Comparison of ENCODE assay signal across 8 mouse cellular contexts in the genomic region with DNA sequence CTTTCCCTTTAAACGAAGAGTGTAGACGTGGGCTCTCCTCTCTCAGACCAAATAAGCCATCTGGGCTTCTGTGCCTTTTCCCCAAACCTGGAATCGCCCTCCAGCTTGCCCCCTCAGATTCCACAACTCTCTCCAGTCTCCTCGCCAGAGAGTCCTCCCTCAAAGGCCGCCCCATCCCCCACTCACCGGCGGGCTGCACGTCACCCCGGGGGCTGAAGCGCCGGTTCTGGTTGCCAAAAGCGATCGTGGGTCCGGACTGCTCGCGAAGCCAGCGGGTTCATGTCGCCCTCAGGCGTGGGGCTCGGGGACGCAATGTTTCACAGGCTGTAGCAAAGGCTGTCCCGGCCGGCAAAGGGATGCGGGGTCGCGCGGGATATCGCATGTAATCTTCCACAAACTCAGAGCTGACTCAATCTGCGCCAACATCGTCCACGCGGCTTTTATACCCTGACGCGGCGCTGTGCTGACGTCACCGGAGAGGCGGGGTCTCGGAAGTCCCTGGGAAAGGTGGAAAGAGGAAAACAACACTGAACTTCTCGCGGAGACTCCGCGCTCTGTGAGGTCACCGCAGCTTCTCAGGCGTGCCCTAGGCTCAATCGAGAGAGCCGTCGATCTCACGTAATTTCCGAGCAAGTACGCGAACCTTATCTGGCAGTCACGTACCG. TPM values are rescaled to one million over a fixed set of nuclear protein-coding genes. Genes with fewer than 3 reads are reported as not detected.
DNase-seq lines count a peak whose midpoint lies in the region; ATAC-seq and TF ChIP-seq lines count a peak whose summit lies in the region.

A gene (minus strand): TSS at position 460 of the 665 bp plus-strand sequence.
A gene (plus strand): TSS at position 522 of the 665 bp plus-strand sequence.

- H3K27me3 ChIP-seq in G1E (ENCODE audit: insufficient read depth, low read length): no peaks in the 10 kb centered on the region
- H3K27me3 ChIP-seq in forebrain, postnatal 0 days (ENCODE audit: insufficient read depth, low read length): no peaks in the 10 kb centered on the region
- H3K27me3 ChIP-seq in lung, embryonic 15.5 days: no peaks in the 10 kb centered on the region

- WGBS in forebrain, postnatal 0 days: 1% methylated on average over 54 of the region's 54 CpGs
- under 1% methylated on average over 54 of the region's 54 CpGs for WGBS in lung, embryonic 15.5 days

- no peak for TF ChIP-seq CTCF in G1E (IDR thresholded peaks at IDR 0.05; ENCODE audit: low read depth, low read length)
- TF ChIP-seq CTCF in forebrain, postnatal 0 days (IDR thresholded peaks at IDR 0.05; ENCODE audit: low read depth): no peak

- ATAC-seq in G1E (ENCODE audit: extremely low read depth, insufficient number of reproducible peaks, low FRiP score, poor library complexity, severe bottlenecking): peak; percentile 73
- peak; percentile 88 for ATAC-seq in forebrain, postnatal 0 days
- ATAC-seq in lung, embryonic 15.5 days (ENCODE audit: borderline replicate concordance, extremely low read depth, low FRiP score, low TSS enrichment): peak; percentile 75

- H3K27ac ChIP-seq in forebrain, postnatal 0 days (ENCODE audit: low read depth, low read length): peak within 1 kb of the TSS; percentile 84
- H3K27ac ChIP-seq in lung, embryonic 15.5 days: peak within 1 kb of the TSS; percentile 85

- H3K9ac ChIP-seq in forebrain, postnatal 0 days: peak within 1 kb of the TSS; percentile 83
- H3K9ac ChIP-seq in lung, embryonic 15.5 days: peak within 1 kb of the TSS; percentile 92

- peak; percentile 78 for DNase-seq in G1E (ENCODE audit: low spot score)
- DNase-seq in cerebellum, adult 18-20 months: peak; percentile 94 to 97
- DNase-seq in forebrain, postnatal 0 days: peak; percentile 96
- DNase-seq in heart, postnatal 4 days: peak; percentile 97
- peak; percentile 90 to 95 for DNase-seq in layer of hippocampus, adult 8-10 months (ENCODE audit: low spot score in 2 of 2)
- DNase-seq in ovary, adult 18-20 months (ENCODE audit: low spot score): peak; percentile 89
- peak; percentile 95 for DNase-seq in thymus, postnatal 0 days (ENCODE audit: low spot score)

- H3K4me3 ChIP-seq in G1E (ENCODE audit: low read depth, low read length): peak within 1 kb of the TSS; percentile 94
- H3K4me3 ChIP-seq in forebrain, postnatal 0 days (ENCODE audit: low read depth, low read length): peak within 1 kb of the TSS; percentile 89
- peak within 1 kb of the TSS; percentile 84 for H3K4me3 ChIP-seq in lung, embryonic 15.5 days

- H3K9me3 ChIP-seq in G1E (replicated peaks): no peaks in the 10 kb centered on the region
- no peaks in the 10 kb centered on the region for H3K9me3 ChIP-seq in forebrain, postnatal 0 days (ENCODE audit: low read length)
- no peaks in the 10 kb centered on the region for H3K9me3 ChIP-seq in lung, embryonic 15.5 days

- peaks cover 29% of the 10 kb centered on the region for H3K36me3 ChIP-seq in G1E (replicated peaks)
- no peaks in the 10 kb centered on the region for H3K36me3 ChIP-seq in forebrain, postnatal 0 days (ENCODE audit: insufficient read depth)
- H3K36me3 ChIP-seq in lung, embryonic 15.5 days: peaks cover 4% of the 10 kb centered on the region; the same call in 1 of the 2 replicates

- peaks cover 69% of the 10 kb centered on the region for H3K4me1 ChIP-seq in G1E (ENCODE audit: insufficient read depth, low read depth, low read length)
- no peaks in the 10 kb centered on the region for H3K4me1 ChIP-seq in forebrain, postnatal 0 days (ENCODE audit: insufficient read depth)
- peaks cover 55% of the 10 kb centered on the region for H3K4me1 ChIP-seq in lung, embryonic 15.5 days

- peak within 1 kb of the TSS; percentile 63 for H3K4me2 ChIP-seq in forebrain, postnatal 0 days (ENCODE audit: low read depth)
- peak within 1 kb of the TSS; percentile 71 for H3K4me2 ChIP-seq in lung, embryonic 15.5 days

RNA-seq across cellular contexts. Expression of the first gene that starts in this region (rescaled TPM):
- total RNA-seq in G1E (2014; fragmentation: Nextera tagmentation) (57.6 and 75.0 TPM in 2 replicates), G1E (2017) (67.9 and 80.2 TPM in 2 replicates)
- polyA plus RNA-seq in G1E (2012): 56.8 and 62.3 TPM in 2 replicates
- total RNA-seq in forebrain, postnatal 0 days (2014; rRNA removed): 17.1 and 23.8 TPM in 2 replicates
- 23.9 and 26.3 TPM in 2 replicates for polyA plus RNA-seq in forebrain, postnatal 0 days (2015; fragmentation: Nextera tagmentation; extraction: Ambion mirVana)
- total RNA-seq in heart, postnatal 4 days (2021): 10 to 100 TPM; 40.7 to 42.1 TPM
- 10 to 100 TPM; 15.2 to 24.6 (median 19.0) TPM for total RNA-seq in layer of hippocampus, adult 8-10 months (2022)
- 21.9 and 22.9 TPM in 2 replicates for polyA plus RNA-seq in lung, embryonic 15.5 days (2015; fragmentation: Nextera tagmentation; extraction: Ambion mirVana)
- 16.2 and 17.2 TPM in 2 replicates for polyA plus RNA-seq in thymus, postnatal 0 days (2015; fragmentation: Nextera tagmentation; extraction: Ambion mirVana)

RNA-seq across cellular contexts. Expression of the second gene that starts in this region (rescaled TPM):
- total RNA-seq in G1E (2014; fragmentation: Nextera tagmentation) (1.5 and 1.7 TPM in 2 replicates), G1E (2017) (0.70 and 2.8 TPM in 2 replicates)
- polyA plus RNA-seq in G1E (2012): 1.2 and 1.3 TPM in 2 replicates
- 1.2 and 2.9 TPM in 2 replicates for total RNA-seq in forebrain, postnatal 0 days (2014; rRNA removed)
- 1.2 and 1.8 TPM in 2 replicates for polyA plus RNA-seq in forebrain, postnatal 0 days (2015; fragmentation: Nextera tagmentation; extraction: Ambion mirVana)
- 1 to 10 TPM; 3.6 to 4.0 TPM for total RNA-seq in heart, postnatal 4 days (2021)
- total RNA-seq in layer of hippocampus, adult 8-10 months (2022): 1 to 10 TPM in 3 of 4 experiments, under 1 TPM in 1; 0.80 to 1.9 (median 1.5) TPM
- 2.2 and 3.3 TPM in 2 replicates for polyA plus RNA-seq in lung, embryonic 15.5 days (2015; fragmentation: Nextera tagmentation; extraction: Ambion mirVana)
- polyA plus RNA-seq in thymus, postnatal 0 days (2015; fragmentation: Nextera tagmentation; extraction: Ambion mirVana): 3.3 and 4.6 TPM in 2 replicates

Comparison
In these comparisons a context has a peak if more than half of its experiments do, and no peak if none do; other contexts are left out.
1. Peak in every context shown above with its lines: DNase-seq, ATAC-seq, H3K4me3 ChIP-seq and H3K27ac ChIP-seq.